Mouse (Mus musculus): ENCODE data around the gene Cryga. TPM values are rescaled to one million over a fixed set of nuclear protein-coding genes. Genes with fewer than 3 reads are reported as not detected.

Gene Cryga
- polyA plus RNA-seq (2012; rRNA removed): 0.48 and 0.63 TPM in 2 replicates

DNA sequence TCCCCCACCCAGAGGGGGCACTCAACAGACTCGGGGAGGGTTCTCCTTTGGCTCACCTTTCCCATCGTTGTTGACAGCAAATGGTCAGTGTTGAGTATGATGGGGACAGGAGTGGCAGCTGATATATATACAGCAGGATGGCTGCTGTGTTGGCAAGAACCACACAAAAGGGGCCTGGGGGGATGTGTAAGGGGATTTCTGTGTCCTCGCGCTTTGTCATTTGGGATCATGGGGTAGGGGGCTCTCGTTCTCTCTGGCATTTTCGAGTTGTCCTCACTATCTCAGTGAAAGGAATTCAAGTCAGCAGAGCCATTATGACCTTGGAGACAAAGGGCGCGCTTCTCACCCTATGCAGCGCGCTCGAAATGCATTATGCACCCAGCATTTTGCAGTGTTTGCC is at the start of gene Cryga:
Gene Cryga, minus strand, starts transcription at position 101 of the 400 bp plus-strand sequence.

DNA sequence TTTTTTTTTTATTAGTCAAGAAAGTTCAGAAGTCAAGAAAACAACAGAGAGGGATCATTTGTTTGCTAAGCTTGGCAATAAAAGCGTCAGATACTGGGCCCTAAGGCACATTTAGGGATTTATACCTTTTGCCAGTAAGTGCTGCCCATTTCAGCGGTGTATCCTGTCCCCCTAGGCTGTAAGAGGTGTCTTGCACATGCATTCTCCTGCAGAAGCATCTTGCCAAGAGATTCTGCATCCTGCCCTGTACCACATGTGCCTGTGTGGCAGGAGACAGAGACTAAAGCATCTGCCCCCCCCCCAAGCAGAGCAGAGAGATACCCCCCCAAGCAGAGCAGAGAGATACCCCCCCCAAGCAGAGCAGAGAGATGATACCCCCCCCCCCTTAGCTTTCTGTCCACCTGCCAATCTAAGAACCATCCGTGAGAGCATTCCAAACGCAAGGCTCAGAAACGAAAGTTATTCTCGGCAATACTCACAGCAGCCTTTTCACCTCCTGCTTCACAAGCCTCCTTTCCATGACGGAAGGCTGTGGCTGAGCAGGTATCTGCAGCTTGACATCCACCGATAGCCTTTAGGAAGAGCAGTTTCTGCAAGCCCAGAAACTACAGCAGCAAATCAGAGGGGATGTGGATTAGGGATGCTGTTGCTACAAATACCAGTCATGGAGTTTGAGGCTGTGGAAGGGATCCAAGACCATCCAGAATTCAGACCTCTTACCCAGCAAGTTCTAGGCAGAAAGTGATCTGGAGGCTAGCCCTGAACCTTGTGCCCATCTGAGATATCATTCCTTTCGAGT is 19.6 kb upstream of the Cryga start, which contains the start of gene D630023F18Rik:
Gene D630023F18Rik, minus strand, starts transcription at position 641 of the 799 bp plus-strand sequence.

DNA sequence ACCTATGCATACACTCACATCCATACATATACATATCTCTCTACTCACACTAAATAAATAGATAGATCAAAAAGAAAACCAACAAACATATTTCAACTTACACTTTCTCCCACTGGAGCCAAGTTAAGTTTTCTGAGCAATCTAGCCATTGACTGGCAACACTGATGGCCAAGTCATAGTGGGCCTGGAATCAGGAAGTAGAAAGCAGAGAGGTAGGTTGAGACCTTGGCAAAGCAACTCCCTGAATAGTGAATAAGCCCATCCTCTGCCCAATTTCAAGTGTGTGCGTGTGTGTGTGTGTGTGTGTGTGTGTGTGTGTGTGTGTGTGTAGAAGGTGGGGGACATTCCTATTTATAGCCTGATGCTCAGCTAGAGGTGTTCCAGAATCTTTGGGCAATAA is 16.3 kb upstream of the Cryga start, which contains the start of gene Gm28845:
Gene Gm28845, minus strand, starts transcription at position 121 of the 400 bp plus-strand sequence.

GRCm38 (mm10) chr1:65082188-65082587 is 21.0 kb downstream of the Cryga start, which contains the start of gene Crygb:
Crygb (minus strand) TSS chr1:65082288.

DNA sequence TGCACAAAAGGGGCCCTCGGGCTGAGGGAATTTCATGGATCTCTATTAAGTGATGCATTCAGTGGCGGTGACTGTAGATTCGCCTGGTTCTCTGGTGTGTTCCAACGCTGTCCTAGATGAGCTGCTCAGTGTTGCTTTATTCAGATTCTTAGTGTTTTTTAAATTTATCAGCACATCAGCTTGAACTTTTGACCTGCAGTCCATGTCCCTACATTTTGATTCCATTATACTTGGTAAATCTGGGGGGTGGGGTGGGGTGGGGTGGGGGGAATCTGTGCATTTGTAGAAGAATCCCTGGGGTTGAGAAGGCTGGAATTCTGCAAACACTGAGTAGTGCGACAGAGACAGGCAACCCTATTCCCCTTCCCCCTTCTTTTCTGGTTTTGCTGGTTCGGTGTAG is 29.6 kb downstream of the Cryga start, which contains the start of gene Crygc:
Gene Crygc, minus strand, starts transcription at position 101 of the 400 bp plus-strand sequence.

DNA sequence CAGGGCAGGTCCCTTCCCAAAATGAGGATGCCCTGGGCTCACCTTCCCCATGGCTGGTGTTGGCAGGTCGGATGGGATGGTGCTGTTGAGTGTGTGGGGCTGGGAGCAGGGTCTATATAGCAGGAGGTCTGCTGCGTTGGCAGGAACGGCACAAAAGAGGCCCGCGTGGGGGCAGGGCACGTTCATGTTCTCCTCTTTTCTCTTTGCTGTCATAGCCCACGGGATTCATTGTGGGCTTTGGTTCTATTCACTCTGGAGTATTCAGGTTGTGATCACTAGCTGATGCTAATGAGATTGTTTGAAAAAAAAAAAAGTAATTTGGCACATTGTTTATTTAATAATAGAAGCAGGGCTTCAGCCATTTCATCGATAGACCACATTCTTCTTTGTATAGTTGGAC is 39.8 kb downstream of the Cryga start, which contains the start of gene Crygd:
Gene Crygd, minus strand, starts transcription at position 101 of the 400 bp plus-strand sequence.

DNA sequence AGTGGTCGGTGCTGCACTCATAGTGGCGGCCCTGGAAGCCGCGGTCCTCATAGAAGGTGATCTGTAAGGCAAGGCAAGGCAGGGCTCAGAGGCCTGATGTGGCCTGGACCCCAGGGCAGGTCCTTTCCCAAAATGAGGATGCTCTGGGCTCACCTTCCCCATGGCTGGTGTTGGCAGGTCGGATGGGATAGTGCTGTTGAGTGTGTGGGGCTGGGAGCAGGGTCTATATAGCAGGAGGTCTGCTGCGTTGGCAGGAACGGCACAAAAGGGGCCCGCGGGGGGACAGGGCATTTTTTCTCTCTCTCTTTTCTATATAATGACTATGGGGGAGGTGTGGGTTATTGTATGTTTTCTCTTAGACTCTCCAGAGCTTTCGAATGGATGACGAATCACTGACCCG is 52.2 kb downstream of the Cryga start, which contains the start of gene Cryge:
Gene Cryge, minus strand, starts transcription at position 198 of the 400 bp plus-strand sequence.

Other genes starting within 250 kb of the Cryga start
- 5.9 and 6.2 TPM in 2 replicates for gene Plekhm3, start 146.5 kb downstream of the Cryga start, polyA plus RNA-seq (2012; rRNA removed)
- 0.04 TPM in 1 of 2 replicates, not detected in the other for gene Akr1cl, start 70.6 kb downstream of the Cryga start, polyA plus RNA-seq (2012; rRNA removed)
- not detected in 2 replicates for gene Cryge, start 52.2 kb downstream of the Cryga start, polyA plus RNA-seq (2012; rRNA removed)
- not detected in 2 replicates for gene Crygd, start 39.9 kb downstream of the Cryga start, polyA plus RNA-seq (2012; rRNA removed)
- 0.13 TPM in 1 of 2 replicates, not detected in the other for gene Crygc, start 29.7 kb downstream of the Cryga start, polyA plus RNA-seq (2012; rRNA removed)
- gene Crygb, start 21.1 kb downstream of the Cryga start, polyA plus RNA-seq (2012; rRNA removed): 0.09 TPM in 1 of 2 replicates, not detected in the other
- gene Gm28845, start 16.2 kb upstream of the Cryga start, polyA plus RNA-seq (2012; rRNA removed): 0.22 and 0.39 TPM in 2 replicates
- gene D630023F18Rik, start 19.8 kb upstream of the Cryga start, polyA plus RNA-seq (2012; rRNA removed): 4.6 and 5.1 TPM in 2 replicates
- 286 and 293 TPM in 2 replicates for gene Idh1, start 83.1 kb upstream of the Cryga start, polyA plus RNA-seq (2012; rRNA removed)
- 13.0 and 13.1 TPM in 2 replicates for gene Pikfyve, start 83.3 kb upstream of the Cryga start, polyA plus RNA-seq (2012; rRNA removed)
- gene Pth2r, start 178.7 kb upstream of the Cryga start, polyA plus RNA-seq (2012; rRNA removed): 1.9 and 2.1 TPM in 2 replicates